10 mouse cellular contexts compared by ENCODE assay signal in the genomic region with DNA sequence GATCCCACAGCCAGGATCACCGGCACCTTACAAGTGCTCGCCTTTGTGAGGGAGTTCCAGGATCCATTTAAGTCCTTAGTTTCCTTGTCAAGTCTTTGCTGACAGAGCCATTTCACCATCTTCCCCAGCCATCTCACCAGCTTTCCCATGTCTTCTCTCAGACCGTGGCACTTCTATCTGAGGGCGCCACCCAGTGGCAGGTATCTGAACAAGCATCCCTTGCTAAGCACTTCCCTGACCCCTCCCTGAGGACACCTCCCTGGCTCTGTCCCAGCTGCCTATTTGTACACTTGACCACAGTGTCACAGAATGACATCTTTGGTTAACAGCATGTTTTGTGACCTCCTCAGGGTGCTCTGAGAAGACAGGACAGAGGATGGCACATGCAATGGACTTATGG. TPM values are rescaled to one million over a fixed set of nuclear protein-coding genes. Genes with fewer than 3 reads are reported as not detected.
DNase-seq lines count a peak whose midpoint lies in the region; ATAC-seq and TF ChIP-seq lines count a peak whose summit lies in the region.
"Had no signal": no experiment of that assay in that cellular context is flagged by ENCODE, and none has a peak within 500 bp of the region (broad histone marks: within the 10 kb centered on the region; RNA-seq: fewer than 3 reads in every experiment).

No protein-coding gene starts in this region.

- no peak overlapping the region for H3K9ac ChIP-seq in kidney, embryonic 16.5 days (replicated peaks; ENCODE audit: low read length)
- H3K9ac ChIP-seq in MEL (ENCODE audit: control insufficient read depth, low read depth, low read length, poor library complexity, severe bottlenecking), result no peak overlapping the region
- H3K9ac ChIP-seq: embryonic facial prominence, embryonic 13.5 days; liver, embryonic 15.5 days had no signal

- no peaks in the 10 kb centered on the region for H3K9me3 ChIP-seq in kidney, embryonic 16.5 days (ENCODE audit: low read length)
- H3K9me3 ChIP-seq in MEL (replicated peaks; ENCODE audit: insufficient read depth, low read length), result no peaks in the 10 kb centered on the region
- H3K9me3 ChIP-seq: embryonic facial prominence, embryonic 13.5 days; liver, embryonic 15.5 days had no signal

- H3K4me3 ChIP-seq in kidney, embryonic 16.5 days (ENCODE audit: low read length), result no peak overlapping the region
- H3K4me3 ChIP-seq in MEL (ENCODE audit: control insufficient read depth in 1 of 2, insufficient read depth in 1 of 2, low read depth in 2 of 2, low read length in 2 of 2), result no peak overlapping the region
- H3K4me3 ChIP-seq: embryonic facial prominence, embryonic 13.5 days; liver, embryonic 15.5 days had no signal

- ATAC-seq in kidney, embryonic 16.5 days (ENCODE audit: low FRiP score, low TSS enrichment), result no peak
- peak; percentile 81 for ATAC-seq in monocyte, adult 5-6 weeks (replicated peaks; ENCODE audit: insufficient number of reproducible peaks, low FRiP score, low TSS enrichment, poor library complexity, severe bottlenecking)

- peak; percentile 77 for DNase-seq in kidney, adult 18-20 months
- DNase-seq in MEL (ENCODE audit: low read depth, low spot score), result peak; percentile 75
- peak; percentile 86 for DNase-seq in cerebellum, adult 11 months
- DNase-seq in gastrocnemius, postnatal 10 days, result peak; percentile 80
- peak; percentile 70 to 76 for DNase-seq in layer of hippocampus, postnatal 10 days (ENCODE audit: low spot score in 2 of 2)
- peak; percentile 47 for DNase-seq in thymus, postnatal 25 days

- peaks cover 10% of the 10 kb centered on the region; the same call in 1 of the 2 replicates for H3K4me1 ChIP-seq in kidney, embryonic 16.5 days (ENCODE audit: insufficient read depth, low read length)
- no peaks in the 10 kb centered on the region for H3K4me1 ChIP-seq in MEL (ENCODE audit: control insufficient read depth in 1 of 2, insufficient read depth in 2 of 2, low read length in 2 of 2)
- H3K4me1 ChIP-seq: liver, embryonic 15.5 days had no signal

- TF ChIP-seq RAD21 in MEL (IDR thresholded peaks at IDR 0.05; ENCODE audit: low read depth, low read length), result peak; percentile 53

- TF ChIP-seq POLR2A in MEL (IDR thresholded peaks at IDR 0.05; ENCODE audit: control insufficient read depth in 1 of 2, insufficient read depth in 1 of 2, low read depth in 1 of 2, low read length in 2 of 2, poor library complexity in 1 of 2), result no peak

- peaks cover 2% of the 10 kb centered on the region; the same call in 1 of the 2 replicates for H3K27me3 ChIP-seq in kidney, embryonic 16.5 days (ENCODE audit: insufficient read depth, low read length)
- H3K27me3 ChIP-seq in MEL (ENCODE audit: control insufficient read depth in 1 of 2, insufficient read depth in 2 of 2, low read length in 2 of 2), result no peaks in the 10 kb centered on the region

- no peak overlapping the region for H3K4me2 ChIP-seq in kidney, embryonic 16.5 days (replicated peaks; ENCODE audit: low read depth, low read length)
- H3K4me2 ChIP-seq: embryonic facial prominence, embryonic 13.5 days; liver, embryonic 15.5 days had no signal

- no peak overlapping the region for H3K27ac ChIP-seq in kidney, embryonic 16.5 days (ENCODE audit: low read length)
- no peak overlapping the region for H3K27ac ChIP-seq in MEL (ENCODE audit: control insufficient read depth, low read depth, low read length)
- H3K27ac ChIP-seq: embryonic facial prominence, embryonic 13.5 days; liver, embryonic 15.5 days had no signal

- H3K36me3 ChIP-seq in kidney, embryonic 16.5 days (ENCODE audit: insufficient read depth, low read length), result no peaks in the 10 kb centered on the region
- H3K36me3 ChIP-seq in MEL (ENCODE audit: control insufficient read depth in 1 of 2, insufficient read depth in 2 of 2, low read length in 2 of 2), result no peaks in the 10 kb centered on the region
- H3K36me3 ChIP-seq: embryonic facial prominence, embryonic 13.5 days; liver, embryonic 15.5 days had no signal

- TF ChIP-seq EP300 in MEL (IDR thresholded peaks at IDR 0.05; ENCODE audit: low read depth in 1 of 2, low read length in 2 of 2), result no peak

- H3K79me2 ChIP-seq in MEL (ENCODE audit: control insufficient read depth, insufficient read depth, low read length, poor library complexity), result no peaks in the 10 kb centered on the region

- TF ChIP-seq CTCF in MEL (IDR thresholded peaks at IDR 0.05 in 2 of 3, conservative IDR thresholded peaks at IDR 0.05 in 1 of 3; ENCODE audit: control insufficient read depth in 1 of 3, insufficient read depth in 1 of 3, low read depth in 2 of 3, low read length in 3 of 3, poor library complexity in 1 of 3, severe bottlenecking in 1 of 3), result peak; percentile 86 to 87 (median 86)

- WGBS in kidney, embryonic 16.5 days, result 23% methylated on average over 4 of the region's 4 CpGs

TF ChIP-seq in MEL, 35 proteins besides CTCF, POLR2A, EP300 and RAD21:
- TF ChIP-seq POLR2AphosphoS2 (IDR thresholded peaks at IDR 0.05; ENCODE audit: low read length) (no peak), USF2 (IDR thresholded peaks at IDR 0.05; ENCODE audit: borderline replicate concordance in 1 of 2, insufficient read depth in 1 of 2, low read depth in 1 of 2, low read length in 2 of 2) (no peak), SIN3A (IDR thresholded peaks at IDR 0.05; ENCODE audit: low read length) (no peak), NELFE (IDR thresholded peaks at IDR 0.05; ENCODE audit: low read depth, low read length) (no peak), HCFC1 (IDR thresholded peaks at IDR 0.05; ENCODE audit: low read depth, low read length) (no peak), SMC3 (IDR thresholded peaks at IDR 0.05; ENCODE audit: low read depth, low read length) (peak; percentile 60), ELF1 (IDR thresholded peaks at IDR 0.05; ENCODE audit: low read depth, low read length) (no peak), ETS1 (IDR thresholded peaks at IDR 0.05; ENCODE audit: low read depth, low read length) (no peak), USF1 (IDR thresholded peaks at IDR 0.05; ENCODE audit: low read depth, low read length) (no peak), CHD2 (IDR thresholded peaks at IDR 0.05; ENCODE audit: low read length) (no peak), GATA1 (IDR thresholded peaks at IDR 0.05; ENCODE audit: low read depth, low read length) (no peak), ZC3H11A (IDR thresholded peaks at IDR 0.05; ENCODE audit: low read depth, low read length) (peak; percentile 27; the same call in 1 of the 2 replicates)

RNA-seq across cellular contexts. Expression of a gene that starts 15.2 kb away (rescaled TPM):
- 5.1 TPM in 2 replicates for polyA plus RNA-seq in kidney, embryonic 16.5 days (2015; fragmentation: Nextera tagmentation; extraction: Ambion mirVana)
- 3.7 and 5.4 TPM in 2 replicates for total RNA-seq in MEL (2012; rRNA removed)
- polyA plus RNA-seq in MEL (2012; ENCODE audit: insufficient read depth in 1 of 2, insufficient read length in 2 of 2, low read depth in 1 of 2, low replicate concordance in 2 of 2, missing spikeins in 1 of 2), result 10 to 100 TPM in 1 of 2 experiments, not detected in 1; 19.1 TPM
- 10 to 100 TPM; 19.5 to 23.9 TPM for total RNA-seq in gastrocnemius, postnatal 10 days (2021)
- total RNA-seq in layer of hippocampus, postnatal 10 days (2021), result 100 to 1,000 TPM; 134 to 147 TPM
- total RNA-seq in monocyte, adult 5-6 weeks (2017), result 7.1 to 27.7 TPM (median 7.5 TPM) in 3 replicates
